Mouse (Mus musculus): ENCODE results near the gene Gkn3. TPM values are rescaled to one million over a fixed set of nuclear protein-coding genes. Genes with fewer than 3 reads are reported as not detected.

The Gkn3 gene
- 0.42 TPM in 1 of 2 replicates, not detected in the other for polyA plus RNA-seq (2014; fragmentation: Nextera tagmentation; extraction: Ambion mirVana)

- H3K4me2 ChIP-seq = no peak within 1 kb of the TSS
- no peak within 1 kb of the TSS for H3K27ac ChIP-seq (ENCODE audit: low read depth, low read length)
- no peaks in the 10 kb centered on the region for H3K27me3 ChIP-seq (ENCODE audit: control insufficient read depth, insufficient read depth, low read length)
- no peaks in the 10 kb centered on the region for H3K36me3 ChIP-seq (ENCODE audit: control insufficient read depth, insufficient read depth, low read length)
- no peak for DNase-seq (ENCODE audit: low spot score, missing footprints)
- ATAC-seq (ENCODE audit: low FRiP score) = no peak
- H3K9ac ChIP-seq (ENCODE audit: low read length) = no peak within 1 kb of the TSS
- no peaks in the 10 kb centered on the region for H3K4me1 ChIP-seq (ENCODE audit: control insufficient read depth, insufficient read depth, low read length)
- H3K4me3 ChIP-seq (ENCODE audit: low read depth, low read length) = no peak within 1 kb of the TSS
- no peaks in the 10 kb centered on the region for H3K9me3 ChIP-seq (ENCODE audit: control insufficient read depth, low read length)
- 65% methylated on average over 7 of the region's 7 CpGs for WGBS
Observed at GRCm38 (mm10) chr6:87388877-87389276, at the start of gene Gkn3. Gene Gkn3, minus strand, starts transcription at chr6:87388935.

GRCm38 (mm10) chr6:87436745-87437144 is 48.0 kb upstream of the Gkn3 start:
- ATAC-seq (ENCODE audit: low FRiP score) = no peak

GRCm38 (mm10) chr6:87435791-87436190 is 47.1 kb upstream of the Gkn3 start:
- H3K4me2 ChIP-seq = no peak overlapping the region
- no peaks in the 10 kb centered on the region for H3K4me1 ChIP-seq (ENCODE audit: control insufficient read depth, insufficient read depth, low read length)
- H3K36me3 ChIP-seq (ENCODE audit: control insufficient read depth, insufficient read depth, low read length) = no peaks in the 10 kb centered on the region
- no peaks in the 10 kb centered on the region for H3K27me3 ChIP-seq (ENCODE audit: control insufficient read depth, insufficient read depth, low read length)
- no peak overlapping the region for H3K9ac ChIP-seq (ENCODE audit: low read length)
- no peaks in the 10 kb centered on the region for H3K9me3 ChIP-seq (ENCODE audit: control insufficient read depth, low read length)
- no peak for ATAC-seq (ENCODE audit: low FRiP score)
- DNase-seq (ENCODE audit: low spot score, missing footprints) = no peak
- 100% methylated on average over 3 of the region's 3 CpGs for WGBS
- no peak overlapping the region for H3K4me3 ChIP-seq (ENCODE audit: low read depth, low read length)
- H3K27ac ChIP-seq (ENCODE audit: low read depth, low read length) = no peak overlapping the region

More at GRCm38 (mm10) chr6:87436745-87437144, 48.0 kb upstream of the Gkn3 start:
- WGBS = 92% methylated on average over 8 of the region's 8 CpGs
- H3K9ac ChIP-seq (ENCODE audit: low read length) = no peak overlapping the region
- no peaks in the 10 kb centered on the region for H3K4me1 ChIP-seq (ENCODE audit: control insufficient read depth, insufficient read depth, low read length)
- no peaks in the 10 kb centered on the region for H3K36me3 ChIP-seq (ENCODE audit: control insufficient read depth, insufficient read depth, low read length)
- no peaks in the 10 kb centered on the region for H3K27me3 ChIP-seq (ENCODE audit: control insufficient read depth, insufficient read depth, low read length)
- H3K4me2 ChIP-seq = no peak overlapping the region
- H3K27ac ChIP-seq (ENCODE audit: low read depth, low read length) = no peak overlapping the region
- DNase-seq (ENCODE audit: low spot score, missing footprints) = no peak
- no peaks in the 10 kb centered on the region for H3K9me3 ChIP-seq (ENCODE audit: control insufficient read depth, low read length)
- no peak overlapping the region for H3K4me3 ChIP-seq (ENCODE audit: low read depth, low read length)

GRCm38 (mm10) chr6:87428487-87429044 is 39.8 kb upstream of the Gkn3 start, which contains the start of gene Bmp10:
Gene Bmp10, plus strand, starts transcription at chr6:87428994.
- H3K9me3 ChIP-seq (ENCODE audit: control insufficient read depth, low read length) = no peaks in the 10 kb centered on the region
- no peak within 1 kb of the TSS for H3K9ac ChIP-seq (ENCODE audit: low read length)
- H3K4me3 ChIP-seq (ENCODE audit: low read depth, low read length) = no peak within 1 kb of the TSS
- H3K36me3 ChIP-seq (ENCODE audit: control insufficient read depth, insufficient read depth, low read length) = no peaks in the 10 kb centered on the region
- WGBS = 75% methylated on average over 7 of the region's 7 CpGs
- H3K27me3 ChIP-seq (ENCODE audit: control insufficient read depth, insufficient read depth, low read length) = no peaks in the 10 kb centered on the region
- H3K27ac ChIP-seq (ENCODE audit: low read depth, low read length) = no peak within 1 kb of the TSS
- no peaks in the 10 kb centered on the region for H3K4me1 ChIP-seq (ENCODE audit: control insufficient read depth, insufficient read depth, low read length)
- no peak within 1 kb of the TSS for H3K4me2 ChIP-seq
- DNase-seq (ENCODE audit: low spot score, missing footprints) = no peak
- ATAC-seq (ENCODE audit: low FRiP score) = no peak

- DNase-seq (ENCODE audit: low spot score, missing footprints) (no peak), ATAC-seq (ENCODE audit: low FRiP score) (no peak)
- Histone ChIP-seq H3K4me1 (ENCODE audit: control insufficient read depth, insufficient read depth, low read length) (no peaks in the 10 kb centered on the region), H3K9me3 (ENCODE audit: control insufficient read depth, low read length) (no peaks in the 10 kb centered on the region), H3K4me2 (no peak overlapping the region), H3K36me3 (ENCODE audit: control insufficient read depth, insufficient read depth, low read length) (no peaks in the 10 kb centered on the region), H3K9ac (ENCODE audit: low read length) (no peak overlapping the region), H3K27ac (ENCODE audit: low read depth, low read length) (no peak overlapping the region), H3K4me3 (ENCODE audit: low read depth, low read length) (no peak overlapping the region), H3K27me3 (ENCODE audit: control insufficient read depth, insufficient read depth, low read length) (no peaks in the 10 kb centered on the region)
- 62% methylated on average over 8 of the region's 8 CpGs for WGBS
Observed at GRCm38 (mm10) chr6:87427616-87428015, 38.9 kb upstream of the Gkn3 start.

GRCm38 (mm10) chr6:87426954-87427353 is 38.2 kb upstream of the Gkn3 start:
- Histone ChIP-seq H3K4me3 (ENCODE audit: low read depth, low read length) (no peak overlapping the region), H3K4me2 (no peak overlapping the region), H3K36me3 (ENCODE audit: control insufficient read depth, insufficient read depth, low read length) (no peaks in the 10 kb centered on the region), H3K27me3 (ENCODE audit: control insufficient read depth, insufficient read depth, low read length) (no peaks in the 10 kb centered on the region), H3K27ac (ENCODE audit: low read depth, low read length) (no peak overlapping the region), H3K4me1 (ENCODE audit: control insufficient read depth, insufficient read depth, low read length) (no peaks in the 10 kb centered on the region), H3K9me3 (ENCODE audit: control insufficient read depth, low read length) (no peaks in the 10 kb centered on the region), H3K9ac (ENCODE audit: low read length) (no peak overlapping the region)
- no peak for DNase-seq (ENCODE audit: low spot score, missing footprints)
- WGBS = 84% methylated on average over 5 of the region's 5 CpGs
- no peak for ATAC-seq (ENCODE audit: low FRiP score)

- H3K9ac ChIP-seq (ENCODE audit: low read length) = no peak overlapping the region
- H3K27me3 ChIP-seq (ENCODE audit: control insufficient read depth, insufficient read depth, low read length) = no peaks in the 10 kb centered on the region
- no peak for DNase-seq (ENCODE audit: low spot score, missing footprints)
- H3K27ac ChIP-seq (ENCODE audit: low read depth, low read length) = no peak overlapping the region
- no peak for ATAC-seq (ENCODE audit: low FRiP score)
- H3K36me3 ChIP-seq (ENCODE audit: control insufficient read depth, insufficient read depth, low read length) = no peaks in the 10 kb centered on the region
- no peaks in the 10 kb centered on the region for H3K4me1 ChIP-seq (ENCODE audit: control insufficient read depth, insufficient read depth, low read length)
- 82% methylated on average over 19 of the region's 19 CpGs for WGBS
- H3K9me3 ChIP-seq (ENCODE audit: control insufficient read depth, low read length) = no peaks in the 10 kb centered on the region
- H3K4me2 ChIP-seq = no peak overlapping the region
- H3K4me3 ChIP-seq (ENCODE audit: low read depth, low read length) = no peak overlapping the region
Observed at GRCm38 (mm10) chr6:87424037-87424816, 35.5 kb upstream of the Gkn3 start.

- ATAC-seq (ENCODE audit: low FRiP score) = no peak
Observed at GRCm38 (mm10) chr6:87422304-87422703, 33.6 kb upstream of the Gkn3 start.

GRCm38 (mm10) chr6:87412011-87412410 is 23.3 kb upstream of the Gkn3 start:
- DNase-seq (ENCODE audit: low spot score, missing footprints) (no peak), ATAC-seq (ENCODE audit: low FRiP score) (no peak)
- H3K9me3 ChIP-seq (ENCODE audit: control insufficient read depth, low read length) = no peaks in the 10 kb centered on the region
- H3K27ac ChIP-seq (ENCODE audit: low read depth, low read length) = no peak overlapping the region
- H3K27me3 ChIP-seq (ENCODE audit: control insufficient read depth, insufficient read depth, low read length) = no peaks in the 10 kb centered on the region
- no peaks in the 10 kb centered on the region for H3K36me3 ChIP-seq (ENCODE audit: control insufficient read depth, insufficient read depth, low read length)
- no peaks in the 10 kb centered on the region for H3K4me1 ChIP-seq (ENCODE audit: control insufficient read depth, insufficient read depth, low read length)
- H3K9ac ChIP-seq (ENCODE audit: low read length) = no peak overlapping the region
- WGBS = 45% methylated on average over 3 of the region's 3 CpGs
- no peak overlapping the region for H3K4me3 ChIP-seq (ENCODE audit: low read depth, low read length)
- H3K4me2 ChIP-seq = no peak overlapping the region

More at GRCm38 (mm10) chr6:87422304-87422703, 33.6 kb upstream of the Gkn3 start:
- no peak overlapping the region for H3K27ac ChIP-seq (ENCODE audit: low read depth, low read length)
- H3K4me2 ChIP-seq = no peak overlapping the region
- H3K4me1 ChIP-seq (ENCODE audit: control insufficient read depth, insufficient read depth, low read length) = no peaks in the 10 kb centered on the region
- 91% methylated on average over 7 of the region's 7 CpGs for WGBS
- H3K9me3 ChIP-seq (ENCODE audit: control insufficient read depth, low read length) = no peaks in the 10 kb centered on the region
- no peak overlapping the region for H3K9ac ChIP-seq (ENCODE audit: low read length)
- H3K4me3 ChIP-seq (ENCODE audit: low read depth, low read length) = no peak overlapping the region
- H3K27me3 ChIP-seq (ENCODE audit: control insufficient read depth, insufficient read depth, low read length) = no peaks in the 10 kb centered on the region
- DNase-seq (ENCODE audit: low spot score, missing footprints) = no peak
- H3K36me3 ChIP-seq (ENCODE audit: control insufficient read depth, insufficient read depth, low read length) = no peaks in the 10 kb centered on the region

Data from midbrain, embryonic 11.5 days (tissue).